Mouse (Mus musculus) embryonic stem cell, embryonic (primary cell): ENCODE measurements at regions not wholly inside any gene's neighbourhood (a gene's known extent, or its start where the extent isn't known, plus 50 kb on each side); places are given as distances from the start of the nearest gene placed in this dataset.

Experiments used
- CTCF ChIA-PET, 4 experiments: fragments of 300-600 bp in 2 of 4; fragments of 350-600 bp in 2 of 4; sonication (Branson Sonifier 250); formaldehyde crosslinking; loops; one replicate each; lab custom pipeline; 2022; ENCODE audit warnings: inconsistent platforms in 2 of 4; lab: Charles Lee
- POLR2A ChIA-PET, 4 experiments: fragments of 300-600 bp in 2 of 4; fragments of 350-600 bp in 2 of 4; sonication (Branson Sonifier 250); formaldehyde crosslinking; loops; one replicate each; lab custom pipeline; 2022; ENCODE audit warnings: antibody characterized with exemption in 4 of 4, inconsistent platforms in 1 of 4; lab: Charles Lee

GRCm38 (mm10) chr10:111806916-111807315 is 165.5 kb upstream of the Krr1 start:
- ChIA-PET CTCF (no interaction called here), POLR2A (no interaction called here)

- POLR2A ChIA-PET: interaction anchor here in 1 of 4 experiments (0.6 kb wide), 1 partner anchor 96 kb away, joined by 5 read pairs; no protein-coding TSS in a partner anchor
Observed at GRCm38 (mm10) chr10:111813736-111814135, 158.7 kb upstream of the Krr1 start.

GRCm38 (mm10) chr10:111814648-111815047 is 157.8 kb upstream of the Krr1 start:
- POLR2A ChIA-PET: no interaction called here
- CTCF ChIA-PET: no interaction called here

More at GRCm38 (mm10) chr10:111813736-111814135, 158.7 kb upstream of the Krr1 start:
- CTCF ChIA-PET: no interaction called here

GRCm38 (mm10) chr10:111815160-111815559 is 157.3 kb upstream of the Krr1 start:
- POLR2A ChIA-PET: no interaction called here
- CTCF ChIA-PET: no interaction called here

GRCm38 (mm10) chr10:111815821-111816599 is 156.5 kb upstream of the Krr1 start:
- POLR2A ChIA-PET: no interaction called here
- CTCF ChIA-PET: no interaction called here

- POLR2A ChIA-PET: no interaction called here
- CTCF ChIA-PET: interaction anchor here in 1 of 4 experiments (0.6 kb wide), 1 partner anchor 190 kb away, joined by 4 read pairs; no protein-coding TSS in a partner anchor
Observed at GRCm38 (mm10) chr10:111819755-111820451, 152.6 kb upstream of the Krr1 start.

GRCm38 (mm10) chr10:111824820-111825219 is 147.6 kb upstream of the Krr1 start:
- CTCF ChIA-PET: no interaction called here
- POLR2A ChIA-PET: no interaction called here

- CTCF ChIA-PET: no interaction called here
- POLR2A ChIA-PET: interaction anchor here in 1 of 4 experiments (0.6 to 1.2 kb wide), 2 partner anchors 21 to 319 kb away, joined by 3 read pairs; no protein-coding TSS in a partner anchor
Observed at GRCm38 (mm10) chr10:111826033-111826754, 146.3 kb upstream of the Krr1 start.

GRCm38 (mm10) chr10:111827246-111827645 is 145.2 kb upstream of the Krr1 start:
- ChIA-PET POLR2A (no interaction called here), CTCF (no interaction called here)

GRCm38 (mm10) chr10:111827930-111828329 is 144.5 kb upstream of the Krr1 start:
- CTCF ChIA-PET: no interaction called here
- POLR2A ChIA-PET: no interaction called here

- POLR2A ChIA-PET: no interaction called here
- CTCF ChIA-PET: no interaction called here
Observed at GRCm38 (mm10) chr10:111828610-111829009, 143.9 kb upstream of the Krr1 start.

- POLR2A ChIA-PET: no interaction called here
- CTCF ChIA-PET: no interaction called here
Observed at GRCm38 (mm10) chr10:111829291-111829690, 143.2 kb upstream of the Krr1 start.

- CTCF ChIA-PET: no interaction called here
Observed at GRCm38 (mm10) chr10:111831105-111831504, 141.4 kb upstream of the Krr1 start.

GRCm38 (mm10) chr10:111833611-111834010 is 138.9 kb upstream of the Krr1 start:
- CTCF ChIA-PET: no interaction called here
- POLR2A ChIA-PET: interaction anchor here in 3 of 4 experiments (0.6 to 3.4 kb wide), 4 partner anchors 9 to 321 kb away, joined by 3 to 13 read pairs (median 3); no protein-coding TSS in a partner anchor

More at GRCm38 (mm10) chr10:111831105-111831504, 141.4 kb upstream of the Krr1 start:
- POLR2A ChIA-PET: no interaction called here

GRCm38 (mm10) chr10:111834280-111834679 is 138.2 kb upstream of the Krr1 start:
- ChIA-PET CTCF (no interaction called here), POLR2A (interaction anchor here in 2 of 4 experiments (0.6 to 3.4 kb wide), 3 partner anchors 8 to 79 kb away, joined by 3 to 13 read pairs (median 3); no protein-coding TSS in a partner anchor)

GRCm38 (mm10) chr10:111834925-111835823 is 137.3 kb upstream of the Krr1 start:
- CTCF ChIA-PET: no interaction called here
- POLR2A ChIA-PET: interaction anchor here in 1 of 4 experiments (1.0 to 3.4 kb wide), 2 partner anchors 8 to 13 kb away, joined by 3 to 13 read pairs; no protein-coding TSS in a partner anchor

GRCm38 (mm10) chr10:111836191-111836590 is 136.3 kb upstream of the Krr1 start:
- ChIA-PET POLR2A (no interaction called here), CTCF (no interaction called here)

- ChIA-PET CTCF (no interaction called here), POLR2A (no interaction called here)
Observed at GRCm38 (mm10) chr10:111836802-111837201, 135.7 kb upstream of the Krr1 start.
